Mouse (Mus musculus) effector memory CD4-positive, alpha-beta T cell, adult 7 months (primary cell): ENCODE measurements around the gene Upk2. TPM values are rescaled to one million over a fixed set of nuclear protein-coding genes. Genes with fewer than 3 reads are reported as not detected.

ENCODE experiments used
- polyA plus RNA-seq: library from polyadenylated mRNA; unstranded; fragments of 100-300 nt; shearing (Covaris generic); gene quantifications from one replicate; pipeline ENCODE4 v1.2.1, GENCODE M21; 2017

Gene Upk2
- polyA plus RNA-seq = not detected

DNA sequence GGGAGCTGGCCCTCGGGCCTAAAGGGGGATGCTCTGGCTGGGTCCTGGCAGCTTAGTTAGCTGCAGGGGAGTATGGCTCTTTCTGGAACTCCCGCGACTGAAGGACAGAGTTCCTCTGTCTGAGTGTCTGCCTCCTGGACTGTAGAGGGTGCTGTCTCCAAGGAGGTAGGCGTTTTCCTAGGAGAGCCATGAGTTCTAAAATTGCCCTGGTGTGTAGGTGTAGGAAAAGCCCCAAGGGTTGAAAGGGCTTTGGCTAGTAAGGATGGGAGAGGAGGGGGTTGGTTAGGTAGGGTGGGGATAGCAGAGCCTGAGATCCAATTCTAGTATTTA is at the start of gene Upk2:
Upk2 (minus strand) TSS at position 86 of the 330 bp plus-strand sequence.

DNA sequence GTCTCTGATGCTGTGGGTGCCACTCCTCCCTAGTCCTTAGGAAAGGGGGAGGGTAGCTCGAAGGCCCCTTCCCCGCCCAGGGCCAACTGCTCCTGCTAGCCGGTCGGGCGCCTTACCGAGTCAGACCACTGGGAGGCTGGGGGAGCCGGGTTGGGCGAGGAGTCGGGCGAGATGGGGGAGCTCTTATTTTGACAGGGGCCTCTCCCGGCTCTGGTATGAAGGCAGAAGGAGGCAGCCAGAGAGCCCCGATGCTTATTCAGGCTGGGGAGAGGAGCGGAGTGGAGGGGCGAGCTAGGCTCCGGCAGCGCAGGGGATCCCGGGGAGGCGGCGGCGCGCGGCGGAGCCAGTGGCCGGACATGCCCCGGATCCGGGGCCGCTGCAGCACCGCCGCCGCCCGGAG is 27.8 kb upstream of the Upk2 start, which contains the start of gene Bcl9l:
Bcl9l (plus strand) TSS at position 274 of the 400 bp plus-strand sequence.

DNA sequence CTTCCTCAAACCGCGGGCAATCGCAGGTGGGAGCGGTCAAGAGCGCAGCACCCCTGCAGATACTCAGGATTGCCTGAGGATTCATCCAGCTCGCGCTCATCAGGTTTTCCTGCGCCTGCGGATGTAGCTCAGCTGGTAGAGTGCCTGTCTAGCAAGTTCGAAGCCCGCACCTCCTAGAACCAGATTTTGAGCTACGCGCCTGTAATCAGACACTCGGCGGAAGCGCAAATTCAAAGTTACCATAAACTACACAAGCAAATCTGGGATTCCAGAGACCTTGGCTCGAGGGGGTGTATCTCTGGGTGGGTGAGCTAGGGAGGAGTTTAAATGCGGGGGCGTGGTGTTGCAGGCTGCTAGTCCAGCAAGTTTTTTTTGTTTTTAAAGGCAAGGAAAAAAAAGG is 13.8 kb downstream of the Upk2 start, which contains the start of gene Foxr1:
Foxr1 (minus strand) TSS at position 176 of the 400 bp plus-strand sequence.

DNA sequence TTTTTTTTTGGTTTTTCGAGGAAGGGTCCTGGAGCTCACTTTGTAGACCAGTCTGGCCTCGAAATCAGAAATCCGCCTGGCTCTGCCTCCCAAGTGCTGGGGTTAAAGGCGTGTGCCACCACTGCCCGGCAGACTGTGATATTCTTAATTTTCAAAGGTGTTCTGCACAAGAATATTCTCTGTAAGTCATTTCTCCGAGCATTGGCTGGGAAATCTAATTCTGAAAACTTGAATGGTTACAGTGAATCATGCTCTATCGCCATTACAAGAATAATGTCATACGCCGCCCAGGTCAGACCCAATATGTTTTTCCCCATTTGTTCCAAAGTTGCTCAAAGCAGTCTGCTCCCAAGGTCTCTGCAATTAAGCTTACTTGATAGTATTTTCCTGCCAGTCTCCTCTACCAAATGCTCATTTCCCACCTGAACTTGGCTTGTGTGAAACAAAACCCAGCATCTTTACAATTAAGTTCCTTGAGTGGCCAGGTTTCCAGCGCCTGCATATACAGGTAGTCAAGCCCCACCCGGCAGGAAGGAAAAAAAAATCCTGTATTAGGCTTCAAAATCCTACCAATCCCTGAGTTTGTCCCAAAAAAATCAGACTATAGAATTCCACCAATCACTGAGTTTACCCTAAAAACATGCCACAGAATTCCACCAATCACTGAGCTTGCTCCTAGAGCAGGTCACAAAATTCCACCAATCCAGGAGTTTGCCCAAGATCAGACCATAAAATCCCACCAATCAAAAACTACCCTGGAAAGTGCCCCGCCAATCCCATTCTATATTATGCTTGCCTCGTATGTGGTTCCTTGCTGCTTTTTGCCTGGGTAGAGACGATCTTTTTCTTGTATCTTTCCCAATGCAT is 36.0 kb downstream of the Upk2 start, which contains the start of gene Ccdc84:
Ccdc84 (minus strand) TSS at position 51 of the 867 bp plus-strand sequence.

DNA sequence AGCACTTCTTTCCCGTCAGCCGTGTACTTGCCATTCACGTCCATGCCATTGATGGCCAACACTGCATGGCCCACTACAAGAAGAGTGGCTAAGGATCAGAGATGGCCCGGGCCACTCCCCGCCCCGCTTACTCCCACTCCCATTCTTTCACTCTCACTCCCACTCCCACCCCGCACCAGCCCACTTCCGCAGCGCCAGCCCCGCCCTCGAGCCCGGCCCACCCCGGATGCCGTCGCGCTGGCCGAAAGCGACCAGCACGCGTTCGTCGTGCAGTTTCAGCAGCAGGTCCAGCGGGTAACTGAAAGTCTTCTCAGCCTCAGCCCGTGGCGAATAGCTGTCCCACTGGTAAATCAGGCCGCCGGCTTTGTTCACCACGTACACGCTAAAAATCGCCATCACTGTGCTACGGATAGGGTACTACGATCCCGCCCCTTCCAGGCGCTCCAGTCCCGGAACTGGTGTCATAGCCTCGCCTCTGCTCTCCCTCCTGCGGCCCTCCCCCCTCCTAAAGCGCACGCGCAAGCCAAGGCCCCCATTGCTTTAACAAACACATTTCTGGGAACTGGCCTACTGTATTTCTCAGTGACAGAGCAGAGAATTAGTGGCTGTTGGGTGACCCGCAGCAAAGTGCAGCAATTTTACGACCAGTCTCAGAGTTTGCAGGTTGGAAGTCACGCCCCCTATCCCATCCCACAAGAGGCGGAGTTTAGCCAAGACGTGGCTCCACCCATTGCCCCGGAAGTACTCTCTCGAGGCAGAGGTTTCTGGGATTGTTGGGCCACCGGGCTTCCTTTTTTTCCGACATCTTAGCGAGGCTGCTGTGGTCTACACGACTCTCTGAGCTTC is 47.6 kb downstream of the Upk2 start, which contains the start of the genes Rps25 and Trappc4:
Rps25 (plus strand) TSS at position 234 of the 846 bp plus-strand sequence.
Trappc4 (minus strand) TSS at position 695 of the 846 bp plus-strand sequence.

Other genes starting within 250 kb of the Upk2 start
- gene Cbl, start 220.9 kb downstream of the Upk2 start, polyA plus RNA-seq = 33.9 TPM
- not detected for gene Ccdc153, start 214.3 kb downstream of the Upk2 start, polyA plus RNA-seq
- gene Pdzd3, start 203.5 kb downstream of the Upk2 start, polyA plus RNA-seq = 0.23 TPM
- 4.8 TPM for gene Nlrx1, start 186.4 kb downstream of the Upk2 start, polyA plus RNA-seq
- gene Abcg4, start 166.4 kb downstream of the Upk2 start, polyA plus RNA-seq = not detected
- 34.4 TPM for gene Hinfp, start 149.3 kb downstream of the Upk2 start, polyA plus RNA-seq
- gene C2cd2l, start 134.7 kb downstream of the Upk2 start, polyA plus RNA-seq = 12.7 TPM
- gene Dpagt1, start 129.0 kb downstream of the Upk2 start, polyA plus RNA-seq = 8.7 TPM
- 61.7 TPM for gene H2afx, start 120.3 kb downstream of the Upk2 start, polyA plus RNA-seq
- 14.8 TPM for gene Hmbs, start 110.7 kb downstream of the Upk2 start, polyA plus RNA-seq
- 50.0 TPM for gene Vps11, start 93.3 kb downstream of the Upk2 start, polyA plus RNA-seq
- gene Hyou1, start 75.5 kb downstream of the Upk2 start, polyA plus RNA-seq = 15.7 TPM
- 13.6 TPM for gene Slc37a4, start 58.1 kb downstream of the Upk2 start, polyA plus RNA-seq
- 2,034 TPM for gene Rps25, start 47.8 kb downstream of the Upk2 start, polyA plus RNA-seq
- 90.9 TPM for gene Trappc4, start 47.4 kb downstream of the Upk2 start, polyA plus RNA-seq
- 44.8 TPM for gene Ccdc84, start 36.4 kb downstream of the Upk2 start, polyA plus RNA-seq
- gene Foxr1, start 13.8 kb downstream of the Upk2 start, polyA plus RNA-seq = 0.71 TPM
- 20.8 TPM for gene Bcl9l, start 27.8 kb upstream of the Upk2 start, polyA plus RNA-seq
- 257 TPM for gene Cxcr5, start 106.9 kb upstream of the Upk2 start, polyA plus RNA-seq
- 62.2 TPM for gene Ddx6, start 149.9 kb upstream of the Upk2 start, polyA plus RNA-seq
- gene Treh, start 218.3 kb upstream of the Upk2 start, polyA plus RNA-seq = not detected